Mouse (Mus musculus) CH12.LX (cell line): ENCODE data around the gene Nxph1. TPM values are rescaled to one million over a fixed set of nuclear protein-coding genes. Genes with fewer than 3 reads are reported as not detected.

Experiments used
- DNase-seq: peaks from one replicate; pipeline ENCODE4 v3.0.0-alpha.2; 2013; ENCODE audit errors: extremely low read depth
- H3K27ac ChIP-seq: 2 replicates; pipeline ENCODE4 v1.5.1; 2012; ENCODE audit warnings: low read depth, mild to moderate bottlenecking, control low read depth, moderate library complexity; ENCODE audit not compliant: insufficient read depth
- H3K27me3 ChIP-seq: replicated peaks from 2 replicates; pipeline ENCODE3; 2012; ENCODE audit warnings: inconsistent platforms
- H3K36me3 ChIP-seq, 2 experiments: replicated peaks in 1 of 2; 2 replicates each; pipeline versions ENCODE3 to v1.6.1; 2012; ENCODE audit warnings: inconsistent platforms in 1 of 2, low read length in 1 of 2, mild to moderate bottlenecking in 1 of 2, mixed read lengths in 1 of 2, moderate library complexity in 1 of 2; ENCODE audit not compliant: control insufficient read depth in 1 of 2, insufficient read depth in 1 of 2
- H3K4me1 ChIP-seq, 2 experiments: 2 replicates each; pipeline ENCODE4 v1.6.1; 2012; ENCODE audit warnings: inconsistent platforms in 1 of 2, moderate library complexity in 1 of 2; ENCODE audit not compliant: insufficient read depth in 2 of 2, control insufficient read depth in 1 of 2
- H3K4me2 ChIP-seq: 2 replicates; pipeline ENCODE4 v1.6.1; 2012; ENCODE audit warnings: low read depth, mild to moderate bottlenecking, control low read depth; ENCODE audit not compliant: poor library complexity, insufficient read depth, severe bottlenecking
- H3K4me3 ChIP-seq, 3 experiments: fragments of 150-350 bp in 1 of 3; sonication (generic) in 1 of 3; replicated peaks in 1 of 3; 2 replicates each; pipeline versions ENCODE3 to v1.5.1; 2011 to 2012; ENCODE audit warnings: low read depth in 2 of 3, low read length in 2 of 3, mild to moderate bottlenecking in 2 of 3, moderate library complexity in 2 of 3, control low read depth in 1 of 3, improper control_type of control experiment in 1 of 3, inconsistent platforms in 1 of 3, mixed read lengths in 1 of 3; ENCODE audit not compliant: poor library complexity in 1 of 3
- H3K79me2 ChIP-seq: replicated peaks from 2 replicates; pipeline ENCODE4 v1.6.1; 2012; ENCODE audit warnings: mild to moderate bottlenecking, moderate library complexity; ENCODE audit not compliant: control insufficient read depth, poor library complexity, insufficient read depth, severe bottlenecking; ENCODE audit errors: extremely low read depth
- H3K9ac ChIP-seq: 2 replicates; pipeline ENCODE4 v1.6.1; 2012; ENCODE audit warnings: low read depth, mild to moderate bottlenecking, control low read depth, moderate library complexity; ENCODE audit not compliant: insufficient read depth
- H3K9me3 ChIP-seq: replicated peaks from 2 replicates; pipeline ENCODE3; 2012; ENCODE audit warnings: low read length, inconsistent platforms, mixed read lengths
- BHLHE40 ChIP-seq: IDR thresholded peaks from 2 replicates; pipeline ENCODE4 v1.6.1; 2011; ENCODE audit warnings: mild to moderate bottlenecking, low read depth, low read length, improper control_type of control experiment
- CHD1 ChIP-seq: IDR thresholded peaks from 2 replicates; pipeline ENCODE4 v1.6.1; 2012; ENCODE audit warnings: low read depth, low read length, improper control_type of control experiment, inconsistent platforms
- CTCF ChIP-seq, 2 experiments: IDR thresholded peaks in 1 of 2; conservative IDR thresholded peaks in 1 of 2; 2 replicates each; pipeline ENCODE4 v1.5.1; 2011 to 2012; ENCODE audit warnings: low read depth in 2 of 2, low read length in 2 of 2, improper control_type of control experiment in 1 of 2, inconsistent platforms in 1 of 2, mild to moderate bottlenecking in 1 of 2, moderate library complexity in 1 of 2
- EP300 ChIP-seq: IDR thresholded peaks from 2 replicates; pipeline ENCODE4 v1.6.1; 2011; ENCODE audit warnings: low read length, improper control_type of control experiment
- IRF4 ChIP-seq: IDR thresholded peaks from 2 replicates; pipeline ENCODE4 v1.6.1; 2014; ENCODE audit warnings: low read depth, mild to moderate bottlenecking, inconsistent platforms, low read length, improper control_type of control experiment
- JUN ChIP-seq: IDR thresholded peaks from 2 replicates; pipeline ENCODE4 v1.6.1; 2011; ENCODE audit warnings: low read depth, mild to moderate bottlenecking, low read length, improper control_type of control experiment, moderate library complexity; ENCODE audit not compliant: insufficient read depth
- MAFK ChIP-seq: IDR thresholded peaks from 2 replicates; pipeline ENCODE4 v1.6.1; 2011; ENCODE audit warnings: low read length, improper control_type of control experiment; ENCODE audit not compliant: insufficient replicate concordance
- MAX ChIP-seq: IDR thresholded peaks from 2 replicates; pipeline ENCODE4 v1.6.1; 2011; ENCODE audit warnings: low read length, improper control_type of control experiment
- NELFE ChIP-seq: IDR thresholded peaks from 2 replicates; pipeline ENCODE4 v1.6.1; 2011; ENCODE audit warnings: low read depth, low read length, improper control_type of control experiment
- NRF1 ChIP-seq: IDR thresholded peaks from 2 replicates; pipeline ENCODE4 v1.6.1; 2014; ENCODE audit warnings: low read depth, mild to moderate bottlenecking, inconsistent platforms, low read length, improper control_type of control experiment, moderate library complexity
- POLR2A ChIP-seq: IDR thresholded peaks from 2 replicates; pipeline ENCODE4 v1.6.1; 2011; ENCODE audit warnings: low read depth, mild to moderate bottlenecking, improper control_type of control experiment, low read length
- RAD21 ChIP-seq: IDR thresholded peaks from 2 replicates; pipeline ENCODE4 v1.6.1; 2011; ENCODE audit warnings: low read depth, mild to moderate bottlenecking, low read length, improper control_type of control experiment, moderate library complexity
- RCOR1 ChIP-seq: conservative IDR thresholded peaks from 2 replicates; pipeline ENCODE4 v1.6.1; 2012; ENCODE audit warnings: low read depth, mild to moderate bottlenecking, inconsistent platforms, low read length, improper control_type of control experiment
- TCF12 ChIP-seq: IDR thresholded peaks from 2 replicates; pipeline ENCODE4 v1.6.1; 2014; ENCODE audit warnings: low read depth, mild to moderate bottlenecking, inconsistent platforms, low read length, improper control_type of control experiment
- UBTF ChIP-seq: IDR thresholded peaks from 2 replicates; pipeline ENCODE4 v1.6.1; 2012; ENCODE audit warnings: low read depth, mild to moderate bottlenecking, inconsistent platforms, low read length, improper control_type of control experiment, moderate library complexity
- ZC3H11A ChIP-seq: IDR thresholded peaks from 2 replicates; pipeline ENCODE4 v1.6.1; 2012; ENCODE audit warnings: low read depth, mild to moderate bottlenecking, inconsistent platforms, low read length, improper control_type of control experiment
- ZMIZ1 ChIP-seq: IDR thresholded peaks from 2 replicates; pipeline ENCODE4 v1.6.1; 2012; ENCODE audit warnings: low read depth, mild to moderate bottlenecking, inconsistent platforms, low read length, improper control_type of control experiment
- dilution Hi-C: fragments of 300-500 bp; cut with MboI; formaldehyde crosslinking; loops from 2 replicates; pipeline ENCODE4 v1.14.3; 2020; ENCODE audit warnings: low sequenced_read_pairs; ENCODE audit not compliant: extremely low pct_unique_long_range_greater_than_20kb, extremely low pct_ligation_motif_present
- in situ Hi-C: fragments of 300-500 bp; cut with MboI; formaldehyde crosslinking; loops from 3 replicates; pipeline ENCODE4 v1.14.3; 2019; ENCODE audit warnings: low sequenced_read_pairs, low pct_ligation_motif_present, low pct_unique_long_range_greater_than_20kb, mixed read lengths
- polyA plus RNA-seq: library from polyadenylated mRNA; unstranded; fragments of >175 nt; gene quantifications from 2 replicates; pipeline ENCODE4 v1.2.1, GENCODE M21; 2012; ENCODE audit warnings: low read depth; ENCODE audit not compliant: insufficient read length
- total RNA-seq, 2 experiments: library from RNA; depleted of rRNA; stranded (reverse); fragments of 300-350 nt in 1 of 2; fragments of >200 nt in 1 of 2; gene quantifications; 2 replicates each; pipeline ENCODE4 v1.2.3; 2012 to 2014

The Nxph1 gene
- total and polyA plus RNA-seq, 3 experiments: not detected

DNA sequence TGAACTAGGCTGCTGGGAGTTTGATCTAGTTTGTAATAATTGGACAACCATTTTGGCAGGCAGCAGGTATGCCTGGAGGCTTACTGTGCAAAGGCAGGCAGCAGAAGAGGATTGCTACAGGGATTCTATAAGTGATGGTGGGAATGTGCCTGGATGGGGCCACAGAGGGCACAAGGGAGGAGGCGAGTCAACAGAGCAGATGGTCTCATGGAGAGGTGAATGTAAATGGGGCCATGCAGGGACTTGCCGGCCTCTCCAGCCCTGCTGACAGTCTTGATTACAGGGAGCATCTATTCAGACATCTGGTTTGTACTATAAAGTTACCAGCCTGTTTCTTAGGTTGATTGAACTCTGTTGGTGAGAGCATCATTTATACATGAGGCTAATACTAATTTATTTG lies 98.6 kb downstream of the Nxph1 start:
- H3K79me2 ChIP-seq: no peaks in the 10 kb centered on the region
- TF ChIP-seq EP300 (no peak), ZC3H11A (no peak), UBTF (no peak), TCF12 (no peak), NELFE (no peak), IRF4 (no peak), BHLHE40 (no peak), JUN (no peak), POLR2A (no peak), RCOR1 (no peak), RAD21 (no peak)
- TF ChIP-seq, all 38 proteins: peak for 0
- Histone ChIP-seq H3K27me3 (no peaks in the 10 kb centered on the region), H3K4me2 (no peak overlapping the region), H3K4me3 (no peak overlapping the region), H3K9ac (no peak overlapping the region), H3K27ac (no peak overlapping the region), H3K36me3 (no peaks in the 10 kb centered on the region), H3K4me1 (peaks cover 0 to 5% of the 10 kb centered on the region in 2 experiments; a peak in 2 of 4 replicates), H3K9me3 (no peaks in the 10 kb centered on the region)
- in situ Hi-C loops (no loop called here), dilution Hi-C loops (no loop called here)
- DNase-seq: no peak

DNA sequence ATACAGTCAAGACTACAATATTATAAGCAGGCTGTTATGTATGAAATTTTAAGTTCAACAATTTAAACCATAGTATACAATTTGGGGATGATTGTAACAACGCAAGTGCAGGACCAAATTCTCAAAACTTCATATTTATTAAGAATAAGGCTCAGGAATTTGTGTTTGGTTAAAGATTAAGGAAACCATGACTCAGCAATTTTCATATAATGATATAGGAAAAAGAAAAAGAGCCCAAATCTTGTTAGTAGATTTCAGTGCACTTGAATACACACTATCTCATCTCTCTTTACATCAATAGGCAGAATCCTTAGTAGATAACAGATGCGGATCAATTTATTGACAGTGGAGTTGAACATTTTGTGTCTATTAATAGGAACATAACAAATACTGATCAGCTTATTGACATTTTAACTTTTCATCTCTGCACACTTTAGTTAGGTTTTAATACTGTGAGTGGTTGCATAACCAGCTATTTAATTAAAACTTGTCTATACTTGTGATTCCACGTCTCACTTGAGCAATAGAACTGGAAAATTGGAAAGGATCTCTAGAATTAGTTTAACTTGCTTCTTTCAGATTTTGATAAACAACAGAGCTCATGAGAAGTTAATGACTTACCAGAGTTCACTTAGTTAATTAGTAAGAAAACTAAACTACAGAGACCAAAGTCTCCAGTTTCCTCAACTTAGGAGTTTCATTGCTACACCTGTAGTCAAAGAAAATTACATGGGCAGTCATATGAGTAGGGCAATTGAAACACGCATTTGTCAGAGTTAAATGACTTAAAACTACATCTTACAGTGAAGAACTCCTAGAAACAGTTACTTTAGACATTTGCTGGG lies 113.3 kb downstream of the Nxph1 start:
- in situ Hi-C loops (no loop called here), dilution Hi-C loops (no loop called here)
- Histone ChIP-seq H3K4me3 (no peak overlapping the region), H3K79me2 (no peaks in the 10 kb centered on the region), H3K4me1 (peaks cover 0 to 4% of the 10 kb centered on the region in 2 experiments; a peak in 1 of 4 replicates), H3K9ac (no peak overlapping the region), H3K9me3 (no peaks in the 10 kb centered on the region), H3K27me3 (no peaks in the 10 kb centered on the region), H3K4me2 (no peak overlapping the region), H3K27ac (no peak overlapping the region), H3K36me3 (no peaks in the 10 kb centered on the region)
- no peak for DNase-seq
- TF ChIP-seq POLR2A (no peak), RAD21 (no peak), NRF1 (no peak), CTCF (conservative IDR thresholded peaks at IDR 0.05 in 1 of 2, IDR thresholded peaks at IDR 0.05 in 1 of 2; ENCODE audit: low read depth in 2 of 2, low read length in 2 of 2) (no peak), MAFK (peak; percentile 87)

- H3K9me3 ChIP-seq: no peaks in the 10 kb centered on the region
- H3K79me2 ChIP-seq: no peaks in the 10 kb centered on the region
- in situ Hi-C loops (no loop called here), dilution Hi-C loops (no loop called here)
- H3K9ac ChIP-seq: no peak overlapping the region
- no peak overlapping the region for H3K27ac ChIP-seq
- H3K4me2 ChIP-seq: no peak overlapping the region
- no peaks in the 10 kb centered on the region for H3K27me3 ChIP-seq
- no peak overlapping the region for H3K4me3 ChIP-seq
- H3K4me1 ChIP-seq: peaks cover 0 to 4% of the 10 kb centered on the region in 2 experiments; a peak in 1 of 4 replicates
- DNase-seq: no peak
- TF ChIP-seq MAX: no peak
- TF ChIP-seq RCOR1: no peak
- no peak for TF ChIP-seq CHD1
- no peak for TF ChIP-seq EP300
- no peak for TF ChIP-seq ZMIZ1
- no peaks in the 10 kb centered on the region for H3K36me3 ChIP-seq
Measured at GRCm38 (mm10) chr6:9066435-9066834, 118.2 kb downstream of the Nxph1 start.
